Mouse (Mus musculus) kidney, postnatal 14 days (tissue): Measurements from ENCODE around the gene Nfic.

Experiments
- DNase-seq: peaks from one replicate; pipeline ENCODE4 v3.0.0; 2022; ENCODE audit warnings: mixed read lengths

Nfic gene

DNA sequence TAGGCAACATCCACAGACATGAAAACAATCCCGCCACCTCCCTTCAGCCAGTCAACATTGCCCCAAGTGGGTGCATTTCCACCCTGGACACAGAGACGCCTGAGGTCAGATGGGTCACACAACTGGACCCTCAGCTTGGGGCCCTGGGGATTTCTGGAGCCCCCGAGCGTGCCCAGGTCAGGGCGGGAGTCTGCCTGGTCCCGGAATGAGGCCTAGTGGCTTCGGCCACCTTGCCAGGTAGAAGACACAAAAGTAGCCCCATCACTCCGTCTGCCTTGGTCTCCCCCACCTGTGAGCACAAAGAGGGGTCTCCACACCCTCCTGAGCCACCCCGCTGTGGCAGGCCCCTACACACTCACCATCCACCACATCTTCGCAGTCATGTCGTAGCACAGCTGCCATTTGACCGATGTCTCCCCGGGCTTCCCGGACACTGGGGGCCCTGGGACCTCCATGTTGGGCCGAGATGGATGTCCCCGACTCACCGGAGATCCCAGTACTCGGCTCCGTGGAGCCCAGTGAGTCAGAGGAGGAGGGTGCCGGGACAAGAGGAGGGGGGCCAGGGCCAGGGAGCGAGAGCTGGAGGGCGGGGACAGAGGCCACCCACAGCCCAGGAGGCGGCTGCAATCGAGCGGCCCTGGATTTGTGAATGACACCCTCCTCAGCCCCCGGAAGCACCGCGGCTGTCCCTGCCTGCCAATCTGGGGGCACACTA, at the start of gene Nfic:
TSS of gene Nfic (minus strand) at position 455 of the 715 bp plus-strand sequence.
- DNase-seq: no peak

DNA sequence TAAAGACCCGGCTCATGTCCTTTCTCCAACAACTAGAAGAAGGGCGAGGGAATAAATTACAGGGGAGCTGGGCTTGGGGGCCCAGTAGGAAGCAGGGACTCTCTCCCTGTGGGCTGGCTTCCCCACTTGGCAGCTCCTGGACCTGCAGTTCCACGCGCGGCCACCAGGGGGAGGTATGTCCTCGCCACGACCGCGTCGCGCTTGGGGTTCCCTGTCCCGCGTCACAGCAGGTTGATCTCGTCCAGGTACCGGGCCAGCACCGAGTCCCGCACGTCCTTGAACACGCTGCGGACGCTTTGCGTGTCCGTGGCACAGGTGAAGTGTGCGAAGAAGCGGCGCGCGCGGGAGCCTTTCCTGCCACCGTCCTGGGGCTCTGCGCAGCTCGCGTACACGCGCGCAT, 47.2 kb upstream of the Nfic start:
- DNase-seq: peak; percentile 90

DNA sequence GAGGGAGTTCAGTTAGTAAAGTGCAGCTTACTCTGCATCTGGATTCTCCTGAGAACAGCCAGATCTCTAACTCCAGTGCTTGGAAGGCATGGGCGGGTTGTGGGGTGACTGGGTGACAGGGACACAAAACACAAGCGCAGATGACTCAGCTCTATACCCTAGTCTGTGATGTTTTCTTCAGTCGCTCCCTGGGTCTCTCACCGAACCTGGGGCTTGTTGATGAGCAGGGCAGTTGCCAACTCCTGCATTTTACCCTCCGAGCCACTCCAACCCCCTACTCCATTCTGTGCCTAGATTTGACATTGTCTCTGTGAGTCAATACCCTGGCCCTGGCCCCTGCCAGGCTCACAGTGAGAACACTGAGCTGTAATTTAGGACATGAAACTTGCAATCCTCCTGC, 46.4 kb upstream of the Nfic start:
- no peak for DNase-seq

DNA sequence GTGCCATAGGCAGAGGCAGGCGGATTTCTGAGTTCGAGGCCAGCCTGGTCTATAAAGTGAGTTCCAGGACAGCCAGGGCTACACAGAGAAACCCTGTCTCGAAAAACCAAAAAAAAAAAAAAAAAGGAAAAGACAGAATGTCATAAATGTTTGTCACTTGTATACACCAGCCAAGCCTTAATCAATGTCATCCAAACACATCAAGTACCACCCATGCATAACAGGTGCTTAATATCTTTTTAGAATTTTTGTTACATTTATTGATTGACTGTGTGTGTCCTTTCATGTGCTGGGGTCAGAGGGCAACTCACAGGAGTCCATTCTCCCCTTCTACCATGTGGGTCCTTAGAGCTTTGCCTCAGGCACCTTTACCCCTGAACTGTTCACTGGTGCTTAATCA, 44.6 kb upstream of the Nfic start, which contains the start of gene S1pr4:
TSS of gene S1pr4 (minus strand) at position 101 of the 400 bp plus-strand sequence.
- no peak for DNase-seq

DNA sequence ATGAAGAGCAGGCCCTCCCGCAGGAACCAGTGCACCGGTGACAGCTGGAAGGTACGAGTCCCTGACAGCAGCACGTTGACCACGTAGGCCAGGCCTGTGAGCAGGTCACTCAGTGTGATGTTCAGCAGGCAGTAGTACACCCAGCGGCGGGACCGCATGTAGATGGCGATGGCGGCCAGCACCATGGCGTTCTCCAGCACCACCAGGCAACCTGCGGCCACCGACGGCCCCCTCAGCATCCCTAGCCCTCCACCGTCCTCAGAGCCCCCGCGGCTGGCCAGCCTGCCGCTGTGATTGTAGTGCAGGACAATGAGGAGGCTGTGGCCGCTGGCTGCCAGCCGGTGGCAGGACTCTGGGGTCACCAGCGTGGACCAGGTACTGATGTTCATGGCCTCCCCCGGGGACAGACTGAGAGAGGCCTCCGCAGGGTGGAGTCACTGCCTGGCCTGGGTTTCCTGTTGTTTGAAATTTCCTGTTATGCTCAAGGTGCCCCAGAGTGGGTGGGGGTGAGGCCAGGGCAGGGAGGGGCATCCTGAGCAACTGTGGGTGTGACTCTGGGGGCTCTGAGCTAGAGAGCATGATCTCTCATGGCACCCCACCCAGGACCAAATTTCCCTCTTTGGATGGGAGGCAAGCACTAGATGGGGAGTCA, 43.9 kb upstream of the Nfic start:
- peak; percentile 46 for DNase-seq

- DNase-seq: no peak
Measured at GRCm38 (mm10) chr10:81498316-81499249, 43.1 kb upstream of the Nfic start.

GRCm38 (mm10) chr10:81497401-81498270, 42.2 kb upstream of the Nfic start:
- no peak for DNase-seq

- DNase-seq: no peak
Measured at GRCm38 (mm10) chr10:81496969-81497368, 41.5 kb upstream of the Nfic start.

GRCm38 (mm10) chr10:81496264-81496901, 40.9 kb upstream of the Nfic start, which contains the start of gene Ncln:
Ncln (minus strand) TSS chr10:81496392.
- peak; percentile 99 for DNase-seq

DNA sequence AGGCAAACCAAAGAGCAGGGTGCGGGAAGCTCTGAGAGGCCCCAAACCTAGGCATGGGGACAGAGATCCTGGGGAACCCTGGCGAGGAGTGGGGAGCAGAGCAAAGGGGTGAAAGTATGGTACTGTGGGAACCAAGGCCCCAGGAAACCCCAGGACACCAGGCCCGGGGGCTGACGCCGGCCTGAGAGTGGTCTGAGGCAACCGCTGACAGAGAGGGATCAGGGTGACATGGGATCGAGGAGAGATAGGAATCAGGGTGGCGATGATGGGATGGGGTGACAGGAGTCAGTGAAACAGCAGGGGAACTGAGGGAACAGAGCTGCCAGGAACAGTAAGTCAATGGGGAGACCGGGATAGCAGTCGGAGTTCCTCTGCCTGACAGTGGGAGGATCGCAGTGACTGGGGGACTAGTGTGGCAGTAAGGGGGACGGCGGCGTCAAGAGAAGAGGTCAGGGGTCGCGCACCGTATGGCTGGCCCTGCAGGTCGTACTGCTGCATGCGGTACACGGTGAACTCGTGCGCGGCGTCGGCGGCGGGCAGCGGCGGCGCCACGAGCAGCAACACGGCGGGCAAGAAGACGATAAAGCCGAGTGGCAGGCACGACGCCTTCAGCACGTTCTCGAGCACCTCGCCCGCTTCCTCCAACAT, 40.3 kb upstream of the Nfic start:
- DNase-seq: no peak

DNA sequence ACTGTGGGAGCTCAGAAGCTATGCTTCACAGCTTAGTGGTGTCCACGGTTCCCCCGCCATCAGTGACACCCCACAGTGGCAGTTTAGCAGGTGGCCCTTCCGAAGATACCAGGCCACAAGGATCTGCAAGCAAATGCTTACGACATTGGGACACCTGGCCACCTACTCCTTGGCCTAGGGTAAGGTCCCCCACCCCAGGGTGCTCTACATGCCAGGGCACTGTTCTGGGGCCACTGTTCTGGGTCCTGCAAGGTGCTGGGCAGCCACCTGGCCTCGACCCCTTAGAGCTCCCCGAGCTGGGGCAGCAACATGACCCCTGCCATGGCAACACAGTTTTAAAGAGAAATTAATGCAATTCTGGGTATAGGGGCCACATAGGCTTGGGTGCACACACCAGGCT, 39.7 kb upstream of the Nfic start:
- no peak for DNase-seq

GRCm38 (mm10) chr10:81494260-81495041, 39.0 kb upstream of the Nfic start:
- no peak for DNase-seq

DNA sequence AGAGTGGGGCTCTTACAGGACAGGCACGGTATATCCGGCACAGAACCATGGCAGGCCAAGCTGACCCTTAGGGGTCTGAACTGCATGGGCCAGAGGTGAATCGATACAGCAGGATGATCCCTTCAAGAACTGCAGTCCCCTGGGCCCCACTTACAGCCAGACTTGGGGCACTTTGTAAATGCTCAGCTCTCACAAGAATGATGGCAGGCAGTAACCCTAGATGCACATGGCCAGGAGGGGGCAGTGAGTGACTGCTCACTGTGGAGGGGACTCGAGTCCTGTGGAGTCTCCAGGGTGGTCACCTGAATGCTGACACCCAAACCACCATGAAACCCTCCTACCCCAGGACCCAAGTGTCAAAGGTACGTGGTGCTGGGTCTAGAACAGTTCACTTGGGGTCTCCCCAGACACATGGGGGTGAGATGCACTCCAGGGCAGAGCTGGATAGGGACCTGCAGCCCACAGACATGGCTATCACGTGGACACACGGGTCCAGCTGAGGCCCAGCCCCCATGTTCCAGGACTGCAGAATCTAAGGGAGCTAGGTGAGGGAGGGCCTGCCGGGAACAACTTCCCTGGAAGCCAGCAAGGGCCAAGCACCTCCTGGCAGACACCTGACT, 38.3 kb upstream of the Nfic start:
- no peak for DNase-seq

DNA sequence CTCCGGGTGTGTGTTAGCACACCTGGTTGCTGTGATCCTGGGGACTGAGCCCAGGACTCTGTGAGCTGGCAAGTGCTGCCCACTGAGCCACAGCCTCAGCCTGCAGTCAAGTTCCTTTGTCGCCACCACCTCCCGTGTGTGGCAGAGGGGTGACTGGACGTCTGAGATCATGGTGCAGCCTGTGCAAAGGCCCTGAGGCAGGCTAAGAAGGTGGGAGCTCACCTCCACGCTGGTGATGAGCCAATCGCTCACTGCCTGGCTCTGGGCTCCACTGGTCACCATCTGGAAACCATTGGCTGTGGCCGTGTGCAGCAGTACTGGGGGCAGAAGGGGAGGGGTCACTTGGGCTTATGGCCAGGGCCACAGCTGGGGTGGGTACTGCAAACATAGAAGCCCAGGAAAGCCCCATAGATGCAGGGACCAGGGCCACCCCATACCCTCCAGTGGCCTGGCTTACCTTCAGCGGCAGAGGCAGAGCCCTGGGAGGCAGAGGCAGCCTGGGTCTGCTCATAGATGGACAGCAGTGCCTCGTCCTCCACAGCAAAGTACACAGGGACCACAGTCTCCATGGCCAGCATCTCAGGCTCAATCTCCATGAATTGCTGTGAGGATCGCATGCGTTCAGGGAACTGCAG, 37.3 kb upstream of the Nfic start:
- no peak for DNase-seq

GRCm38 (mm10) chr10:81491018-81491417, 35.6 kb upstream of the Nfic start:
- no peak for DNase-seq

DNA sequence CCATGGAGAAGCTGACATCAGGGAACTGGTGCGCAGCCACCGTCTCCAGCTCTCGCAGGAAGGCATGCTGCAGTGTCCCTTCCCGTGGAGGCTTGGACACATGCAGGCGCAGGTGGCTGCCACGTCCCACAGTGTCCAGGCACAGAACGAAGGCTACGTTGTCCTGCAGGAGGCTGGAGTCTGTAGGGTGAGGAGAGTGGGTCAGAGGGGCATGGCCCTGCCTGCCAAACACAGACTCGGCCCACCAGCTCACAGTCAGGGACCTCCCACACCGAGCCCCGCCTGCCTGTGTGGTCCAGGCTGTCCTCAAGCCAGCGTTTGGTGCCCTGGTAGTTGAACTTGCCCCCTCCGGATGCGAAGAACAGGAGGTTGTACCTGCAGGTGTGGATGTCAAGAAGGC, 34.5 kb upstream of the Nfic start:
- DNase-seq: no peak

DNA sequence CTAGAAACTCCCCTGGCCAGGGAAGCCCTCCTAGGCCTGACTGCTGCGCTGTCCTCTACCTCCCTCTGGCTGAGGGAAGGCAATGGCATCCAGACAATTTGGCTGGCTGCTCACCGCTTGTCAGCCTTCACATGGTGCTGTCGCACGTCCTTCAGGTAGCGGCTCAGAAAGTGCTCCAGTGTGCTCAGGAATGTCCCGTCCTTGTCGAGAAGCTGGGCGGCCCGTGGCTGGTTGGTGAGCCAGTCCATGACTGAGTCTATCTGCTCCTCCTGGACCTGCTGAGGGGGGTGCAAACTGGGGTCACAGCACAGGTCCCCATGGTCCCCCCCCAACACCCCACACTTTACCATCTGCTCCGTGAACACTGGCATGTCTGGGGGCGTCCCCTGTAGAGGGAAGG, 32.6 kb upstream of the Nfic start:
- no peak for DNase-seq

DNA sequence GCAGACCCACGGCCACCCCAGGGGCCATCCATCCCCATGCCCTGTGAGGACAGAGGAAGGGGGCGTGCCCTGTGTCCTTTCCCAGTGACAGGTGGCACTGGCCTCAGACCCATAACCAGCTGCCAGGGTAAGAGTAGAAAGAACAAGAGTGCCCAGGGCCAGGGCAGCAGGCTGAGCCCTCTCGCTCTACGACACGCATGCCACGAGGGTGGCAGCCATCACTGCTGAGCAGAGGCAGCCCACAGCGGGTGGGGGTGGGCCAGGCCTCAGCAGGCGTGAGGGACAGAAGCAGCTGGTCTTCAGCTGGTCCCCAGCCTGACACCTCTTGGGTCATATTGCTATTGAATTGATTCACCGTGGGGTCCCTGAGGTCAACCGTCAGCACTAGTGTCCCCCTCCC, 31.1 kb upstream of the Nfic start:
- DNase-seq: no peak

GRCm38 (mm10) chr10:81485479-81486018, 30.1 kb upstream of the Nfic start:
- no peak for DNase-seq
